Mouse (Mus musculus) lung, postnatal 0 days (tissue): Measurements from ENCODE around the gene Spats1. TPM values are rescaled to one million over a fixed set of nuclear protein-coding genes. Genes with fewer than 3 reads are reported as not detected.

Experiments used
- ATAC-seq: fragments of 200-750 bp; cut with Nextera tagmentation; 2 replicates; pipeline ENCODE4 v1.8.0; 2017; ENCODE audit warnings: moderate library complexity
- DNase-seq: peaks from one replicate; pipeline ENCODE4 v3.0.0-alpha.2; 2016; ENCODE audit warnings: low spot score
- H3K27ac ChIP-seq: fragments of 300-500 bp; sonication (generic); 2 replicates; pipeline ENCODE4 v1.5.1; 2014; ENCODE audit warnings: antibody characterized with exemption, mild to moderate bottlenecking, low read length, mixed read lengths
- H3K27me3 ChIP-seq: fragments of 300-500 bp; sonication (generic); replicated peaks from 2 replicates; pipeline ENCODE4 v1.6.1; 2014; ENCODE audit warnings: low read length, mixed read lengths; ENCODE audit not compliant: insufficient read depth
- H3K36me3 ChIP-seq: fragments of 300-500 bp; sonication (generic); 2 replicates; pipeline ENCODE4 v1.6.1; 2014; ENCODE audit warnings: low read length, mixed read lengths; ENCODE audit not compliant: insufficient read depth
- H3K4me1 ChIP-seq: fragments of 300-500 bp; sonication (generic); 2 replicates; pipeline ENCODE4 v1.6.1; 2014; ENCODE audit warnings: antibody characterized with exemption, low read depth, low read length, mixed read lengths; ENCODE audit not compliant: insufficient read depth
- H3K4me2 ChIP-seq: fragments of 300-500 bp; sonication (generic); replicated peaks from 2 replicates; pipeline ENCODE4 v1.6.1; 2014; ENCODE audit warnings: low read depth, mild to moderate bottlenecking, low read length, moderate library complexity, mixed read lengths
- H3K4me3 ChIP-seq: fragments of 300-500 bp; sonication (generic); 2 replicates; pipeline ENCODE4 v1.5.1; 2014; ENCODE audit warnings: low read depth, low read length
- H3K9ac ChIP-seq: fragments of 300-500 bp; sonication (generic); replicated peaks from 2 replicates; pipeline ENCODE4 v1.6.1; 2014; ENCODE audit warnings: low read depth, mild to moderate bottlenecking
- H3K9me3 ChIP-seq: fragments of 300-500 bp; sonication (generic); 2 replicates; pipeline ENCODE4 v1.6.1; 2016; ENCODE audit warnings: low read length, mixed read lengths
- CTCF ChIP-seq: IDR thresholded peaks from 2 replicates; pipeline ENCODE4 v1.5.1; 2016; ENCODE audit warnings: antibody characterized with exemption, mild to moderate bottlenecking
- EP300 ChIP-seq: IDR thresholded peaks from 2 replicates; pipeline ENCODE4 v1.6.1; 2016; ENCODE audit warnings: antibody characterized with exemption, mild to moderate bottlenecking, control low read depth
- WGBS: fragments of 180-500 bp; shearing (Covaris S2); extraction: QIAGEN DNeasy Blood & Tissue Kit; methylation state at CpG from one replicate; pipeline ENCODE4 v1.1.7; 2014; 5-methylcytosine and 5-hydroxymethylcytosine counted together
- polyA plus RNA-seq: library from polyadenylated mRNA; unstranded; fragments of >200 nt; fragmentation: Nextera tagmentation; extraction: Ambion mirVana; gene quantifications from 2 replicates; pipeline ENCODE4 v1.2.1, GENCODE M21; 2015

Gene Spats1
- polyA plus RNA-seq, 1 experiment from 2014 or later = 0.19 TPM

GRCm38 (mm10) chr17:45478234-45478825, 3.1 kb upstream of the Spats1 start:
- WGBS = 11% methylated on average over 12 of the region's 12 CpGs
- no peak overlapping the region for H3K4me3 ChIP-seq
- no peaks in the 10 kb centered on the region; the same call in 1 of the 2 replicates for H3K4me1 ChIP-seq
- H3K4me2 ChIP-seq = no peak overlapping the region
- peak; percentile 71 for DNase-seq
- no peak for TF ChIP-seq EP300
- TF ChIP-seq CTCF = peak; percentile 98
- no peaks in the 10 kb centered on the region for H3K9me3 ChIP-seq
- no peak overlapping the region for H3K9ac ChIP-seq
- no peaks in the 10 kb centered on the region for H3K36me3 ChIP-seq
- ATAC-seq = no peak; the same call in 1 of the 2 replicates
- H3K27me3 ChIP-seq = no peaks in the 10 kb centered on the region
- no peak overlapping the region for H3K27ac ChIP-seq

DNA sequence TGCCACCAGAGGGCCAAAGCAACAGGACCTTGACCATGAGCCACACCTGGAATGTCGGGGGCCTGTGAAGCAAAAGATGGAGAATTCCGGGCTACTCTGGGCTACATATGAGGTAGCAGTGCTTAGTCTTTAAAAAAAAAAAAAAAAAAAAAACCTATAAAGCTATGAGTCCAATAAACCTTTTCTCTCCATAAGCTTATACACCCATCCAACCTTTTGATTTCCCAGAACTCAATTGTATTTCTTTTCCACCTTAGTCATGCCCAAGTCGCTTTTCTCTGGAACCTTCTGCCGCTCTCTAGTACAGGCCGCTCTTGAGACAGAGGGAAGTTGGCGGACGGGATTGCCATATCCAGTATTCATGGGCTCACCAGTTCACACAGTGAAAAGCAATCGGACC, 1.1 kb downstream of the Spats1 start:
- no peak overlapping the region for H3K27ac ChIP-seq
- TF ChIP-seq EP300 (no peak), CTCF (no peak)
- no peaks in the 10 kb centered on the region for H3K27me3 ChIP-seq
- DNase-seq (no peak), ATAC-seq (no peak)
- no peaks in the 10 kb centered on the region for H3K36me3 ChIP-seq
- H3K9ac ChIP-seq = no peak overlapping the region
- H3K4me1 ChIP-seq = no peaks in the 10 kb centered on the region; the same call in 1 of the 2 replicates
- 75% methylated on average over 8 of the region's 8 CpGs for WGBS
- peak overlapping the region; percentile 52; the same call in 1 of the 2 replicates for H3K4me2 ChIP-seq
- no peaks in the 10 kb centered on the region for H3K9me3 ChIP-seq
- peak overlapping the region; percentile 28; the same call in 1 of the 2 replicates for H3K4me3 ChIP-seq

DNA sequence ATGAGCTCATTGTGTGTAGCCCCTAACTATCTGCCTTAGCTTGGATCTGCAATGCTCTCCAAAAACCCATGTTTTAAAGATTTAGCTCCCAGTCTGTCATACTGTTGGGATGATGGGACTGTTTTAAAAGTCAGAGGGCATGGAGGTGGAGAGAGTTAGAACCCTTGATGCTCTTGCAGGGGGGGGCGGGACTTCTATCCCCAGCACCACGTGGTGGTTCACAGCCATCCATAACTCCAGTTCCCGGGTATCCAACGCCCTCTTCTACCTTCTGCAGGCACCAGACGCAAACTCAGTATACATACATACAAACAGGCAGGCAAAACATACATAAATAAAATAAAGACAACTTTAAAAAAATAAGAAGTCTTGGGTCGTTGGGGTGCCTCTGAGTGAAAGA, 1.5 kb downstream of the Spats1 start:
- H3K27me3 ChIP-seq = no peaks in the 10 kb centered on the region
- no peak for TF ChIP-seq EP300
- TF ChIP-seq CTCF = no peak
- H3K9me3 ChIP-seq = no peaks in the 10 kb centered on the region
- H3K4me3 ChIP-seq = no peak overlapping the region
- DNase-seq (no peak), ATAC-seq (no peak)
- no peak overlapping the region for H3K27ac ChIP-seq
- WGBS = 71% methylated on average over 6 of the region's 6 CpGs
- H3K4me1 ChIP-seq = no peaks in the 10 kb centered on the region; the same call in 1 of the 2 replicates
- H3K4me2 ChIP-seq = no peak overlapping the region
- no peak overlapping the region for H3K9ac ChIP-seq
- H3K36me3 ChIP-seq = no peaks in the 10 kb centered on the region

GRCm38 (mm10) chr17:45470726-45471125, 4.5 kb downstream of the Spats1 start:
- Histone ChIP-seq H3K27me3 (no peaks in the 10 kb centered on the region), H3K4me2 (no peak overlapping the region), H3K4me3 (no peak overlapping the region), H3K27ac (no peak overlapping the region), H3K9me3 (no peaks in the 10 kb centered on the region), H3K36me3 (no peaks in the 10 kb centered on the region), H3K9ac (no peak overlapping the region), H3K4me1 (no peaks in the 10 kb centered on the region; the same call in 1 of the 2 replicates)
- 77% methylated on average over 7 of the region's 7 CpGs for WGBS
- no peak for ATAC-seq
- TF ChIP-seq EP300 (no peak), CTCF (no peak)
- no peak for DNase-seq

- DNase-seq (no peak), ATAC-seq (no peak)
- no peaks in the 10 kb centered on the region for H3K27me3 ChIP-seq
- no peaks in the 10 kb centered on the region for H3K4me1 ChIP-seq
- no peak overlapping the region for H3K4me3 ChIP-seq
- 70% methylated on average over 5 of the region's 5 CpGs for WGBS
- no peak overlapping the region for H3K9ac ChIP-seq
- H3K4me2 ChIP-seq = no peak overlapping the region
- no peaks in the 10 kb centered on the region for H3K36me3 ChIP-seq
- H3K9me3 ChIP-seq = no peaks in the 10 kb centered on the region
- TF ChIP-seq EP300 (no peak), CTCF (no peak)
- no peak overlapping the region for H3K27ac ChIP-seq
Measured at GRCm38 (mm10) chr17:45468302-45468701, 6.9 kb downstream of the Spats1 start.

DNA sequence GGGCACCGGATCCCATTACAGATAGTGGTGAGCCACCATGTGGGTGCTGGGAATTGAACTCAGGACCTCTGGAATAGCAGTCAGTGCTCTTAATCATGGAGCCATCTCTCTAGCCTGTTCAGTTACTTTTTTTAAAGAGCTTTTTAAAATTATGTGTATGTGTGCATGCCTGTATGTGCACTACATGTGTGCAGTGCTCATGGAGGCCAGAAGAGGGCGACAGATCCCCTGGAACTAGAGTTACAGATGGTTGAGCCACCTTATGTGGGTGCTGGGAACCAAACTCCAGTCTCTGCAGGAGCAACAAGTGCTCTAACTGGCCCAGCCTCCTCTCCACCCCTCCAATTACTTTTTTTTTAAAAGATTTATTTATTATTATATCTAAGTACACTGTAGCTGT, 8.5 kb downstream of the Spats1 start:
- TF ChIP-seq EP300 = no peak
- no peak for TF ChIP-seq CTCF
- Histone ChIP-seq H3K36me3 (no peaks in the 10 kb centered on the region), H3K27ac (no peak overlapping the region), H3K4me3 (no peak overlapping the region), H3K9ac (no peak overlapping the region), H3K4me2 (no peak overlapping the region), H3K27me3 (no peaks in the 10 kb centered on the region), H3K9me3 (no peaks in the 10 kb centered on the region), H3K4me1 (no peaks in the 10 kb centered on the region)
- DNase-seq (no peak), ATAC-seq (no peak)
- 63% methylated on average over 2 of the region's 2 CpGs for WGBS
